Mouse (Mus musculus) liver, adult (tissue): ENCODE results near the gene Gm6358.
"Not testable (repeated sequence)": the region's sequence is repeated elsewhere in the genome, so short reads cannot be mapped to it uniquely, and the experiment has no call there.

Experiments used
- GATA4 ChIP-seq: IDR thresholded peaks from 2 replicates; pipeline ENCODE4 v1.6.1; 2014; ENCODE audit warnings: mild to moderate bottlenecking, low read length; ENCODE audit not compliant: insufficient replicate concordance

Gm6358 gene

GRCm38 (mm10) chr16:89140551-89140950 is at the start of gene Gm6358:
Gene Gm6358, plus strand, starts transcription at chr16:89140851.
- TF ChIP-seq GATA4, result no peak

GRCm38 (mm10) chr16:89150786-89151185 is 10.1 kb downstream of the Gm6358 start, which contains the start of gene Gm10061:
Gene Gm10061, plus strand, starts transcription at chr16:89151086.
- TF ChIP-seq GATA4, result no peak

- no peak for TF ChIP-seq GATA4
Measured at GRCm38 (mm10) chr16:89157652-89158051, 17.0 kb downstream of the Gm6358 start, which contains the start of gene Gm9789. Gene Gm9789, plus strand, starts transcription at chr16:89157952.

- not testable (repeated sequence) for TF ChIP-seq GATA4
Measured at GRCm38 (mm10) chr16:89169190-89169589, 28.5 kb downstream of the Gm6358 start, which contains the start of gene Gm7735. Gene Gm7735, plus strand, starts transcription at chr16:89169490.

- no peak for TF ChIP-seq GATA4
Measured at GRCm38 (mm10) chr16:89174435-89174834, 33.8 kb downstream of the Gm6358 start, which contains the start of gene 1110057P08Rik. Gene 1110057P08Rik, plus strand, starts transcription at chr16:89174735.

GRCm38 (mm10) chr16:89188621-89189020 is 48.0 kb downstream of the Gm6358 start:
- no peak for TF ChIP-seq GATA4
